Mouse (Mus musculus): Measurements from ENCODE around the gene Arid4a. TPM values are rescaled to one million over a fixed set of nuclear protein-coding genes. Genes with fewer than 3 reads are reported as not detected.
"Not testable (repeated sequence)": the region's sequence is repeated elsewhere in the genome, so short reads cannot be mapped to it uniquely, and the experiment has no call there.

Arid4a gene
- total and polyA plus RNA-seq, 3 experiments: 6.7 to 13.0 TPM; not detected in 1

GRCm38 (mm10) chr12:71104275-71104674 lies 88.5 kb downstream of the Arid4a start:
- not testable (repeated sequence) for H3K9me3 ChIP-seq (replicated peaks; ENCODE audit: insufficient read depth, low read length); H3K36me3 ChIP-seq (ENCODE audit: control insufficient read depth in 1 of 2, insufficient read depth in 2 of 2, low read length in 2 of 2); H3K4me3 ChIP-seq (ENCODE audit: control insufficient read depth in 1 of 2, insufficient read depth in 1 of 2, low read depth in 2 of 2, low read length in 2 of 2); H3K27ac ChIP-seq (ENCODE audit: control insufficient read depth, low read depth, low read length); H3K9ac ChIP-seq (ENCODE audit: control insufficient read depth, low read depth, low read length, poor library complexity, severe bottlenecking); H3K4me1 ChIP-seq (ENCODE audit: control insufficient read depth in 1 of 2, insufficient read depth in 2 of 2, low read length in 2 of 2); H3K27me3 ChIP-seq (ENCODE audit: control insufficient read depth in 1 of 2, insufficient read depth in 2 of 2, low read length in 2 of 2); H3K79me2 ChIP-seq (ENCODE audit: control insufficient read depth, insufficient read depth, low read length, poor library complexity)
- DNase-seq (ENCODE audit: low read depth, low spot score): peak; percentile 68
- TF ChIP-seq TBP (IDR thresholded peaks at IDR 0.05; ENCODE audit: low read depth, low read length) (peak; percentile 98), GATA1 (IDR thresholded peaks at IDR 0.05; ENCODE audit: low read depth, low read length) (peak; percentile 39; the same call in 1 of the 2 replicates)

DNA sequence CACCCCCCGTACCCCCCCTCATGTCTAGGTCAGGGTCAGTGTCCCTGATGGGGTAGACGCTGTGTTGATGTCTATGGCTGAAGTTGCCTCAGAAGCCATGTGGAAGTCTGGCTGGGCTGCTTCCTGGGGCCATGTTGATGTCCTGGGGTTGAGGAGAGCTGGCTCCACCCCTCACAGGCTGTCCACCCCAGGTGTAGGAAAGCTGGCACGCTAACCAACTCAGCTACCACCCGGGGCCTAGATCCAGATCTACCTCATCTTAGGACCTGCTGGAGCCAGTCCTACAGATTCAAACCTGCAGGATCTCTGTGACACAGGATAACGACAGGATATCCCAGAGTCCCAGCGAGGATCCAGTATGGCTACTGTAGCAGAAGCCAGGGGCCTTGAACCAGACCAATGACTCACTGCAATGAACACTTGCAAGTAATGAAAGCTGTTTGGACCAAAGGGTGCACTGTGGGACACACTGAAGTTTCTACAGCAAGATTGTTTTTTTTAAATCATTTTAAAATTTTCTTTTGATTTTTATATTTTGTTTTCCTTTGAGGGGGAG lies 91.5 kb downstream of the Arid4a start:
- no peaks in the 10 kb centered on the region for H3K79me2 ChIP-seq (ENCODE audit: control insufficient read depth, insufficient read depth, low read length, poor library complexity)
- H3K9ac ChIP-seq (ENCODE audit: control insufficient read depth, low read depth, low read length, poor library complexity, severe bottlenecking): no peak overlapping the region
- no peak overlapping the region for H3K4me3 ChIP-seq (ENCODE audit: control insufficient read depth in 1 of 2, insufficient read depth in 1 of 2, low read depth in 2 of 2, low read length in 2 of 2)
- H3K4me1 ChIP-seq (ENCODE audit: control insufficient read depth in 1 of 2, insufficient read depth in 2 of 2, low read length in 2 of 2): 0 out of 4 replicates have a peak, but pooled peaks cover 0 to 2% of the 10 kb centered on the region in 2 experiments
- H3K9me3 ChIP-seq (replicated peaks; ENCODE audit: insufficient read depth, low read length): no peaks in the 10 kb centered on the region
- no peak for TF ChIP-seq MYB (IDR thresholded peaks at IDR 0.05; ENCODE audit: low read depth, low read length)
- TF ChIP-seq MAX (IDR thresholded peaks at IDR 0.05; ENCODE audit: low read length): no peak
- no peak for TF ChIP-seq TBP (IDR thresholded peaks at IDR 0.05; ENCODE audit: low read depth, low read length)
- TF ChIP-seq ZC3H11A (IDR thresholded peaks at IDR 0.05; ENCODE audit: low read depth, low read length): no peak
- no peak for TF ChIP-seq GATA1 (IDR thresholded peaks at IDR 0.05; ENCODE audit: low read depth, low read length)
- no peak for TF ChIP-seq CTCF (IDR thresholded peaks at IDR 0.05 in 2 of 3, conservative IDR thresholded peaks at IDR 0.05 in 1 of 3; ENCODE audit: control insufficient read depth in 1 of 3, insufficient read depth in 1 of 3, low read depth in 2 of 3, low read length in 3 of 3, poor library complexity in 1 of 3, severe bottlenecking in 1 of 3)
- no peak for TF ChIP-seq ZNF384 (IDR thresholded peaks at IDR 0.05; ENCODE audit: low read depth, low read length)
- TF ChIP-seq CHD2 (IDR thresholded peaks at IDR 0.05; ENCODE audit: low read length): no peak
- TF ChIP-seq POLR2AphosphoS5 (IDR thresholded peaks at IDR 0.05; ENCODE audit: borderline replicate concordance, low read depth, low read length): no peak
- TF ChIP-seq RCOR1 (IDR thresholded peaks at IDR 0.05; ENCODE audit: low read depth, low read length): no peak
- TF ChIP-seq NRF1 (IDR thresholded peaks at IDR 0.05; ENCODE audit: insufficient read depth, low read depth, low read length, poor library complexity, severe bottlenecking): no peak
- TF ChIP-seq E2F4 (IDR thresholded peaks at IDR 0.05; ENCODE audit: borderline replicate concordance, low read depth, low read length): no peak
- TF ChIP-seq POLR2A (IDR thresholded peaks at IDR 0.05; ENCODE audit: control insufficient read depth in 1 of 2, insufficient read depth in 1 of 2, low read depth in 1 of 2, low read length in 2 of 2, poor library complexity in 1 of 2): no peak
- TF ChIP-seq SMC3 (IDR thresholded peaks at IDR 0.05; ENCODE audit: low read depth, low read length): no peak
- TF ChIP-seq JUND (IDR thresholded peaks at IDR 0.05; ENCODE audit: low read depth, low read length): no peak
- peaks cover 0 to 2% of the 10 kb centered on the region in 2 experiments; a peak in 1 of 4 replicates for H3K36me3 ChIP-seq (ENCODE audit: control insufficient read depth in 1 of 2, insufficient read depth in 2 of 2, low read length in 2 of 2)
- no peak for DNase-seq (ENCODE audit: low read depth, low spot score)
- H3K27ac ChIP-seq (ENCODE audit: control insufficient read depth, low read depth, low read length): no peak overlapping the region
- H3K27me3 ChIP-seq (ENCODE audit: control insufficient read depth in 1 of 2, insufficient read depth in 2 of 2, low read length in 2 of 2): no peaks in the 10 kb centered on the region

- H3K4me1 ChIP-seq (ENCODE audit: control insufficient read depth in 1 of 2, insufficient read depth in 2 of 2, low read length in 2 of 2): peaks cover 7 to 15% of the 10 kb centered on the region in 2 experiments
- H3K4me3 ChIP-seq (ENCODE audit: control insufficient read depth in 1 of 2, insufficient read depth in 1 of 2, low read depth in 2 of 2, low read length in 2 of 2): no peak within 1 kb of the TSS
- no peaks in the 10 kb centered on the region for H3K9me3 ChIP-seq (replicated peaks; ENCODE audit: insufficient read depth, low read length)
- H3K27me3 ChIP-seq (ENCODE audit: control insufficient read depth in 1 of 2, insufficient read depth in 2 of 2, low read length in 2 of 2): no peaks in the 10 kb centered on the region
- no peak within 1 kb of the TSS for H3K27ac ChIP-seq (ENCODE audit: control insufficient read depth, low read depth, low read length)
- DNase-seq (ENCODE audit: low read depth, low spot score): no peak
- no peaks in the 10 kb centered on the region for H3K79me2 ChIP-seq (ENCODE audit: control insufficient read depth, insufficient read depth, low read length, poor library complexity)
- H3K36me3 ChIP-seq (ENCODE audit: control insufficient read depth in 1 of 2, insufficient read depth in 2 of 2, low read length in 2 of 2): peaks cover 0 to 6% of the 10 kb centered on the region in 2 experiments; a peak in 2 of 4 replicates
- no peak within 1 kb of the TSS for H3K9ac ChIP-seq (ENCODE audit: control insufficient read depth, low read depth, low read length, poor library complexity, severe bottlenecking)
- TF ChIP-seq E2F4 (IDR thresholded peaks at IDR 0.05; ENCODE audit: borderline replicate concordance, low read depth, low read length): no peak
- no peak for TF ChIP-seq GATA1 (IDR thresholded peaks at IDR 0.05; ENCODE audit: low read depth, low read length)
- no peak for TF ChIP-seq MAFK (IDR thresholded peaks at IDR 0.05; ENCODE audit: borderline replicate concordance, low read depth, low read length)
- TF ChIP-seq NRF1 (IDR thresholded peaks at IDR 0.05; ENCODE audit: insufficient read depth, low read depth, low read length, poor library complexity, severe bottlenecking): no peak
- TF ChIP-seq ETS1 (IDR thresholded peaks at IDR 0.05; ENCODE audit: low read depth, low read length): no peak
- TF ChIP-seq POLR2AphosphoS2 (IDR thresholded peaks at IDR 0.05; ENCODE audit: low read length): no peak
- TF ChIP-seq ZNF384 (IDR thresholded peaks at IDR 0.05; ENCODE audit: low read depth, low read length): no peak
- no peak for TF ChIP-seq KAT2A (conservative IDR thresholded peaks at IDR 0.05; ENCODE audit: low read depth, low read length)
- no peak for TF ChIP-seq CHD1 (IDR thresholded peaks at IDR 0.05; ENCODE audit: low read depth, low read length)
- no peak for TF ChIP-seq ELF1 (IDR thresholded peaks at IDR 0.05; ENCODE audit: low read depth, low read length)
- no peak for TF ChIP-seq MEF2A (IDR thresholded peaks at IDR 0.05; ENCODE audit: extremely low read depth, insufficient replicate concordance, low read depth, low read length, poor library complexity, severe bottlenecking)
- no peak for TF ChIP-seq SIN3A (IDR thresholded peaks at IDR 0.05; ENCODE audit: low read length)
- TF ChIP-seq POLR2A (IDR thresholded peaks at IDR 0.05; ENCODE audit: control insufficient read depth in 1 of 2, insufficient read depth in 1 of 2, low read depth in 1 of 2, low read length in 2 of 2, poor library complexity in 1 of 2): no peak
- no peak for TF ChIP-seq POLR2AphosphoS5 (IDR thresholded peaks at IDR 0.05; ENCODE audit: borderline replicate concordance, low read depth, low read length)
- TF ChIP-seq JUND (IDR thresholded peaks at IDR 0.05; ENCODE audit: low read depth, low read length): no peak
- no peak for TF ChIP-seq USF1 (IDR thresholded peaks at IDR 0.05; ENCODE audit: low read depth, low read length)
Observed at GRCm38 (mm10) chr12:71111331-71111730, 95.5 kb downstream of the Arid4a start, which contains the start of gene Tomm20l. TSS of gene Tomm20l (plus strand) at chr12:71111428.
